23 mouse cellular contexts compared by ENCODE assay signal in genomic region chr2:31091182-31091581, GRCm38 (mm10).
"Had no signal": no experiment of that assay in that cellular context is flagged by ENCODE, and none has a peak within 500 bp of the region (broad histone marks: within the 10 kb centered on the region; RNA-seq: fewer than 3 reads in every experiment).

No protein-coding gene starts in this region.

- H3K27ac ChIP-seq: heart, embryonic 10.5 days; hindbrain, embryonic 12.5 days; hindbrain, embryonic 14.5 days; intestine, embryonic 15.5 days; kidney, embryonic 15.5 days; kidney, postnatal 0 days; limb, embryonic 13.5 days; limb, embryonic 15.5 days; liver, embryonic 12.5 days; liver, embryonic 14.5 days had no signal

- H3K4me3 ChIP-seq: heart, embryonic 10.5 days; heart, embryonic 12.5 days; hindbrain, embryonic 10.5 days; hindbrain, embryonic 12.5 days; intestine, embryonic 15.5 days; kidney, embryonic 15.5 days; limb, embryonic 13.5 days; limb, embryonic 15.5 days; liver, embryonic 12.5 days had no signal

- DNase-seq: gastrocnemius, postnatal 14 days; gastrocnemius, postnatal 36 days; heart, adult 18-20 months; heart, postnatal 10 days; heart, postnatal 4 days; kidney, adult 18-20 months; kidney, adult 8-10 months; kidney, postnatal 14 days; kidney, postnatal 36 days; layer of hippocampus, postnatal 36 days; left cerebral cortex, postnatal 4 days had no signal
